Mouse (Mus musculus) myocyte (in vitro differentiated cells): ENCODE measurements at regions not wholly inside any gene's neighbourhood (a gene's known extent, or its start where the extent isn't known, plus 50 kb on each side); places are given as distances from the start of the nearest gene placed in this dataset.

Source experiments
- POLR2A ChIP-seq: IDR thresholded peaks from one replicate; pipeline ENCODE4 v1.6.1; 2011; ENCODE audit warnings: low read depth, mild to moderate bottlenecking, control low read depth, moderate library complexity; ENCODE audit not compliant: insufficient read length
- POLR2AphosphoS2 ChIP-seq: IDR thresholded peaks from one replicate; pipeline ENCODE4 v1.6.1; 2011; ENCODE audit warnings: low read depth, control low read depth; ENCODE audit not compliant: insufficient read length

DNA sequence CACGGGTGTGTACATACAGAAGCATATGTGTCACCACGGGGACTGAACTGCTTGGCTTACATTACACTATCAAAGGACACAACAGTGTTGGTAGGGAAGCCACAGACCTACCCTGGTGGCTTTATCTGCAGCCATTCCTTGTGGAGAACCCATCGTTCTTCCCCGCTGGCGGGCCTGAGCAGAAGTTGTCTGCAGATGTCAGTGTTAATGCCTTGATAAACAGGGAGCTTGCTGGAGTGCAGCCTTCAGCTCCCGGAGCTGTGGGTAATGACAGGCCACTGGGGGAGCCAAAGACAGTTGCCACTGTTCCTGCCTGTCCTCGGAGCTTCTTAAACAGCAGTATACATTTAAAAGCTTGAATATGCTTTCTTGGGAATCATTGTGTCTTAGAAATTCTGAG is 115.9 kb downstream of the H2al1j start:
- TF ChIP-seq POLR2A (no peak), POLR2AphosphoS2 (no peak)
